Mouse (Mus musculus) lung, postnatal 0 days (tissue): Measurements from ENCODE around the gene Gm12117.

Experiments
- CTCF ChIP-seq: IDR thresholded peaks from 2 replicates; pipeline ENCODE4 v1.5.1; 2016; ENCODE audit warnings: antibody characterized with exemption, mild to moderate bottlenecking
- EP300 ChIP-seq: IDR thresholded peaks from 2 replicates; pipeline ENCODE4 v1.6.1; 2016; ENCODE audit warnings: antibody characterized with exemption, mild to moderate bottlenecking, control low read depth

GRCm38 (mm10) chr11:33294063-33294462, 17.5 kb upstream of the Gm12117 start:
- TF ChIP-seq CTCF (no peak), EP300 (no peak)
